8 mouse cellular contexts compared by ENCODE assay signal in genomic region chr3:139205444-139205998, GRCm38 (mm10). TPM values are rescaled to one million over a fixed set of nuclear protein-coding genes. Genes with fewer than 3 reads are reported as not detected.
DNase-seq lines count a peak whose midpoint lies in the region; ATAC-seq and TF ChIP-seq lines count a peak whose summit lies in the region.

Gene Stpg2, plus strand, starts transcription at chr3:139205694.

- peak within 1 kb of the TSS; percentile 96 for H3K27ac ChIP-seq in bone marrow, adult 2 months (ENCODE audit: control insufficient read depth, insufficient read depth, low read depth, low read length, poor library complexity)
- H3K27ac ChIP-seq in embryonic facial prominence, embryonic 14.5 days (replicated peaks; ENCODE audit: low read depth, low read length) = peak within 1 kb of the TSS; percentile 94
- H3K27ac ChIP-seq in intestine, postnatal 0 days (ENCODE audit: low read depth, low read length) = peak within 1 kb of the TSS; percentile 81

- peak; percentile 98 for ATAC-seq in embryonic facial prominence, embryonic 14.5 days (ENCODE audit: low read depth)
- ATAC-seq in intestine, postnatal 0 days = peak; percentile 100
- ATAC-seq in megakaryocyte-erythroid progenitor cell, adult 5-6 weeks (replicated peaks; ENCODE audit: low FRiP score, low TSS enrichment, poor library complexity, severe bottlenecking) = peak; percentile 99

- no peaks in the 10 kb centered on the region for H3K9me3 ChIP-seq in embryonic facial prominence, embryonic 14.5 days (ENCODE audit: control insufficient read depth, low read length)
- no peaks in the 10 kb centered on the region for H3K9me3 ChIP-seq in intestine, postnatal 0 days (ENCODE audit: control insufficient read depth)

- peak within 1 kb of the TSS; percentile 87 for H3K4me3 ChIP-seq in bone marrow, adult 2 months (replicated peaks; ENCODE audit: control insufficient read depth, low read depth, low read length)
- peak within 1 kb of the TSS; percentile 66 for H3K4me3 ChIP-seq in embryonic facial prominence, embryonic 14.5 days (ENCODE audit: low read depth, low read length)
- peak within 1 kb of the TSS; percentile 47 for H3K4me3 ChIP-seq in intestine, postnatal 0 days (ENCODE audit: low read depth, low read length)

- H3K9ac ChIP-seq in embryonic facial prominence, embryonic 14.5 days (ENCODE audit: low read depth, low read length) = peak within 1 kb of the TSS; percentile 77
- H3K9ac ChIP-seq in intestine, postnatal 0 days (ENCODE audit: low read depth, low read length) = peak within 1 kb of the TSS; percentile 35

- 2% methylated on average over 49 of the region's 49 CpGs for WGBS in bone marrow, adult 2 months
- 5% methylated on average over 23 of the region's 49 CpGs for WGBS in embryonic facial prominence, embryonic 14.5 days
- WGBS in intestine, postnatal 0 days = 1% methylated on average over 49 of the region's 49 CpGs

- intact Hi-C loops in left cerebral cortex, postnatal 25 days (cut with DNase I) = loop anchor here (10.0 kb wide), 2 partner anchors 261 to 461 kb away; partner anchors contain the start of gene Tspan5

- peak; percentile 97 for DNase-seq in embryonic facial prominence, embryonic 14.5 days (ENCODE audit: low spot score)
- peak; percentile 98 for DNase-seq in heart, adult 11 months
- peak; percentile 95 to 97 for DNase-seq in left cerebral cortex, postnatal 25 days (ENCODE audit: low spot score in 2 of 2)
- peak; percentile 92 for DNase-seq in right cerebral cortex, postnatal 14 days
- peak; percentile 94 for DNase-seq in urinary bladder, postnatal 14 days (ENCODE audit: low spot score)

- H3K27me3 ChIP-seq in embryonic facial prominence, embryonic 14.5 days (replicated peaks; ENCODE audit: control insufficient read depth, insufficient read depth, low read length) = peaks cover 22% of the 10 kb centered on the region
- peaks cover 7% of the 10 kb centered on the region for H3K27me3 ChIP-seq in intestine, postnatal 0 days (replicated peaks; ENCODE audit: control insufficient read depth, insufficient read depth, low read length)

- TF ChIP-seq POLR2A in bone marrow, adult 2 months (IDR thresholded peaks at IDR 0.05; ENCODE audit: borderline replicate concordance, control insufficient read depth, low read depth, low read length) = peak; percentile 33; the same call in 1 of the 2 replicates

- TF ChIP-seq CTCF in bone marrow, adult 2 months (IDR thresholded peaks at IDR 0.05; ENCODE audit: control insufficient read depth, insufficient read depth, low read length) = no peak
- 0 out of 2 replicates have a peak, but pooled peaks have one; percentile 6 for TF ChIP-seq CTCF in intestine, postnatal 0 days (IDR thresholded peaks at IDR 0.05; ENCODE audit: low read depth)

- H3K4me1 ChIP-seq in bone marrow, adult 2 months (ENCODE audit: control insufficient read depth, insufficient read depth, low read length) = no peaks in the 10 kb centered on the region
- H3K4me1 ChIP-seq in embryonic facial prominence, embryonic 14.5 days (ENCODE audit: control insufficient read depth, insufficient read depth, low read length) = 0 out of 2 replicates have a peak, but pooled peaks cover 5% of the 10 kb centered on the region
- H3K4me1 ChIP-seq in intestine, postnatal 0 days (replicated peaks; ENCODE audit: control insufficient read depth, insufficient read depth, low read length) = no peaks in the 10 kb centered on the region

- H3K4me2 ChIP-seq in embryonic facial prominence, embryonic 14.5 days (ENCODE audit: low read depth, low read length) = peak within 1 kb of the TSS; percentile 71
- H3K4me2 ChIP-seq in intestine, postnatal 0 days (replicated peaks; ENCODE audit: low read depth) = peak within 1 kb of the TSS; percentile 67

- H3K36me3 ChIP-seq in embryonic facial prominence, embryonic 14.5 days (ENCODE audit: control insufficient read depth, insufficient read depth, low read length) = no peaks in the 10 kb centered on the region
- no peaks in the 10 kb centered on the region for H3K36me3 ChIP-seq in intestine, postnatal 0 days (ENCODE audit: control insufficient read depth, insufficient read depth)

RNA-seq across cellular contexts. Expression of gene Stpg2, which starts in this region (rescaled TPM):
- polyA plus RNA-seq in bone marrow, adult 2 months (2011; ENCODE audit: insufficient read depth, insufficient read length, low replicate concordance, missing spikeins) = not detected in 2 replicates
- 0.13 TPM in 1 of 2 replicates, not detected in the other for polyA plus RNA-seq in embryonic facial prominence, embryonic 14.5 days (2014; fragmentation: Nextera tagmentation; extraction: Ambion mirVana)
- polyA plus RNA-seq in intestine, postnatal 0 days (2015; fragmentation: Nextera tagmentation; extraction: Ambion mirVana) = not detected in 2 replicates
- under 1 TPM in 1 of 2 experiments, not detected in 1; 0.23 TPM for total RNA-seq in left cerebral cortex, postnatal 25 days (2021)
- total RNA-seq in megakaryocyte-erythroid progenitor cell, adult 5-6 weeks (2014; fragmentation: Nextera tagmentation) = not detected in 2 replicates
- total RNA-seq in megakaryocyte-erythroid progenitor cell, adult 5-6 weeks (2017) = not detected in 2 replicates

Comparison
In these comparisons a context has a peak if more than half of its experiments do, and no peak if none do; other contexts are left out.
1. Peak in every context shown above with its lines: DNase-seq, ATAC-seq, H3K4me3 ChIP-seq and H3K27ac ChIP-seq.
2. Peak in DNase-seq, ATAC-seq, H3K4me3 ChIP-seq, H3K27ac ChIP-seq, H3K9ac ChIP-seq and H3K4me2 ChIP-seq in embryonic facial prominence, embryonic 14.5 days; RNA of the gene not detected or under 1 TPM.
3. Peak in ATAC-seq, H3K4me3 ChIP-seq, H3K27ac ChIP-seq, H3K9ac ChIP-seq and H3K4me2 ChIP-seq in intestine, postnatal 0 days; RNA of the gene not detected or under 1 TPM.
4. Peak in DNase-seq in left cerebral cortex, postnatal 25 days; RNA of the gene not detected or under 1 TPM.
5. Peak in ATAC-seq in megakaryocyte-erythroid progenitor cell, adult 5-6 weeks; RNA of the gene not detected or under 1 TPM.